Mouse (Mus musculus) fibroblast of lung, adult 2 months (primary cell): ENCODE results near the gene 1700016K19Rik.

Source experiments
- DNase-seq: peaks from one replicate; pipeline ENCODE4 v3.0.0-alpha.2; 2011; ENCODE audit warnings: low read depth

Gene 1700016K19Rik

GRCm38 (mm10) chr11:76035182-76035581, 35.5 kb downstream of the 1700016K19Rik start:
- no peak for DNase-seq

GRCm38 (mm10) chr11:76037581-76038294, 38.0 kb downstream of the 1700016K19Rik start:
- no peak for DNase-seq

- no peak for DNase-seq
Measured at GRCm38 (mm10) chr11:76039271-76040053, 39.8 kb downstream of the 1700016K19Rik start.

GRCm38 (mm10) chr11:76040106-76040505, 40.4 kb downstream of the 1700016K19Rik start:
- DNase-seq, result no peak

GRCm38 (mm10) chr11:76040761-76041376, 41.2 kb downstream of the 1700016K19Rik start:
- DNase-seq, result no peak

GRCm38 (mm10) chr11:76042041-76042638, 42.4 kb downstream of the 1700016K19Rik start:
- DNase-seq, result no peak

GRCm38 (mm10) chr11:76042882-76043281, 43.2 kb downstream of the 1700016K19Rik start:
- DNase-seq, result no peak

- DNase-seq, result no peak
Measured at GRCm38 (mm10) chr11:76044468-76044867, 44.8 kb downstream of the 1700016K19Rik start.

GRCm38 (mm10) chr11:76045367-76045766, 45.7 kb downstream of the 1700016K19Rik start:
- DNase-seq, result no peak

- DNase-seq, result no peak
Measured at GRCm38 (mm10) chr11:76050509-76050908, 50.8 kb downstream of the 1700016K19Rik start.

- no peak for DNase-seq
Measured at GRCm38 (mm10) chr11:76050967-76051512, 51.3 kb downstream of the 1700016K19Rik start.

- no peak for DNase-seq
Measured at GRCm38 (mm10) chr11:76052496-76052895, 52.8 kb downstream of the 1700016K19Rik start.
